Mouse (Mus musculus) embryo, embryonic 10.5 days (tissue): ENCODE data around the gene Eif1ad.
"Not testable (repeated sequence)": the region's sequence is repeated elsewhere in the genome, so short reads cannot be mapped to it uniquely, and the experiment has no call there.

ENCODE experiments used
- DNase-seq: peaks from one replicate; pipeline ENCODE4 v3.0.0-alpha.2; 2015; ENCODE audit warnings: low spot score

Eif1ad gene

DNA sequence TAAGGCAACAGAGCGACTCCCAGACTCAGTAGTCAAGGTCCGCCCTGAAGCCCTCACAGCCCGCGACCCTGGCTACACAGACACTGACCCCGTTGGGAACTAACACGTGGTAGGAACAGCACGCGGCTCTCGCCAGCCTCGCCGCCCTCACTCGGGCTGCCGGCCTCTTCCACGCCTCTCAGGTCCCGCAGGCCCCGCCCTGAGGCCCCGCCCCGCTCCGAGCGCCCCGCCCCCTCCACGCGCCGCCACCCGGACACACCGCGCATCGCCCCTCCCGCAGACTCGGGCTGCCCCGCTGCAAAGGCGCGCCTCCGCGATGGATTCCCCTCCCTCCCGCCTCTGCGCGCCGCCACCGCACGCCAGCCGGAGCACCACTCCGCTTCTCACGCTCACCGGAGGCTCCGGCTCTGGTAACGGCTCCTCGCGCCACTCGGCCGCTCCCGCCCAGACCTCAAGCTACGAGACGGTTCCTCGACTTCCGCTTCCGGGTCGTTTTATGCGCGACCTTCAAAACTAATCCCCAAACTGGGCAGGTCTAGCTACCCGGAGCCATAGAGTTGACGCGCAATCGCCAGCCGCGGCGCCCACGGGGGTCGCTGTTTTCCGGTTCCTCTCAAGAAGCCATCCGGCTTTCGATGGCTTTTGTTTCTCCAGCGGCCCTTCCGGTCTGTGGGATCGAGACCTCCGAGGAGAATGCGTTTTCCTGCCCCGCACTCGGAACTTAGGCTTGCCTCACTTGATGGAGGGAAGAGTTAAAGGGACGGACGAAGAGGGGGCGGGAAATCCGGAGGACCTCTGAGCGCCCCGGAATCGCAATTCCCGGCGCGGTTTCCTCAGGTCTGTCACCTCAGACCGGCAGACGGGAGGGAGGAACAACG is at the start of gene Eif1ad:
Gene Eif1ad (plus strand): TSS at position 567 of the 878 bp plus-strand sequence.
- peak; percentile 99 for DNase-seq

DNA sequence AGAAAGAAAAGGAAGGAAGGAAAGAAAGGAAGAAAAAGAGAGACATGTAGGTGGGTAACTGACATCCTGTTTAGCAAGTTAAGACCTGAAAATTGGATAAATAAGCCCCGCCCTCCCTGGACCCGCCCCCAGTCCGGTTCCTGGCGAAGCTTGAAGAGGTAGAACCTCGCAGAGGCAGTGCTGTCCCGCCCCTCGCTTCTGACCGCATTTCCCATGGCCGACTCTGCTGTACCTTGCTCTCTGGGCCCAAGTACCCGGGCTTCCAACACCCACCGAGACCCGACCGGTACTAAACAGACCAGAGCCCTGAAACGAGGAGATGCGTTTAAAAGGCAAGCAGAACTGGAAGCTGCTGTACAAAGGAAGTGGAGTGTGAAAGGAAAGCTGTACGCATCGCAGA is 42.7 kb upstream of the Eif1ad start:
- no peak for DNase-seq

DNA sequence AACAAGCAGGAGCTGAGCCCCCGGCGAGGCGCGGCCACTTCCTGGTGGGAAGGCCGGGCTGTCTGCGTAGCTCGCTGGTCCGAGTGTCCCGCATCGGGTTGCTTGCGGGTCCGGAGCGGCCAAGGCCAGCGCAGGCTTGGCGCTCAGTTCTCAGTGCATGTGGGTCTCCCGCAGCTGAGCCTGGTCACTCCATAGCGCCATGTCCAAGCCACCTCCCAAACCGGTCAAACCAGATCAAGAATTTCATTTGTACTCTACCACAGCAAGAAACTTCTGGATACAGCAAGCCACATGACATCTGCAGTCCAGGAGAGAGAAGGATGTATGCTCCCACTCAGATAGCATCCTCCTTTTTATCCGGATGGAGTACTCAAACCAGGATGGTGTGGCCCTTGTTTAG is 38.6 kb upstream of the Eif1ad start:
- DNase-seq = no peak

DNA sequence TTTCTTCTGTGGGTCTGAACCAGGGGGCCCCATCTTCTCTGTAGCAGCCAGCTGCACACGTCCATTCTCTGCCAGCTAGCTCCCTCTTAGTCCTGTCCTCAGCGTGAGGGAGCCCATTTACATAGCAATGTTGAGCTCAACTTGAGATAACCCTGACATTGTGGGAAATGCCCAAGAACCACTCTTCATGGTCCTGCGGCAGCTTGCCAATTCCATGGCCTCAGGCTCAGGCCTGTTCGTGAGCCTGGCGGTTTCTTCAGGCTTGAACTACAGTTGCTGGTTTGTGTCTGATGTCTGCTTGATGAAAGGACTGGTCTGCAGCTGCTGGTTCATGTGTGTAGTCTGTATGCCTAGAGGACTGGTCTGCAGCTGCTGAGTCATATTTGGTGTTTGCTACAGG is 31.8 kb upstream of the Eif1ad start:
- DNase-seq = no peak

DNA sequence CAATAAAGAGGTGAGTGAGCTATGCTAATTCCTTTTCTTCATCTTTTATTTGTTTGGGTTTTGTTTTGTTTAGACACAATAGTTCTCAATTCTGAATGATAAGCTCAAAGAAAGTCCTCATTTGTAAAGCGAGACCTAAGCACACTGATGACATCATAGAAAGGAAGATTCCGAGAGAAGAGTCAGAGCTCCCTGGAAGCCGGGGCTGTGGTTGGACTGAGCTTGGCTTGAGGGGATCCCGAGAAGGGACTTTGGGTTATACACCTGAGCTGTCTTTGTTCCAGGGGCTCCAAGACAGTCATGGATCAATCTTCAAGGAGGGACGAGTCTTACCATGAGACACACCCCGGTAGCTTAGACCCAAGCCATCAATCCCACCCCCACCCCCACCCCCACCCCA is 31.1 kb upstream of the Eif1ad start, which contains the start of gene Catsper1:
Gene Catsper1 (plus strand): TSS at position 301 of the 400 bp plus-strand sequence.
- no peak for DNase-seq

DNA sequence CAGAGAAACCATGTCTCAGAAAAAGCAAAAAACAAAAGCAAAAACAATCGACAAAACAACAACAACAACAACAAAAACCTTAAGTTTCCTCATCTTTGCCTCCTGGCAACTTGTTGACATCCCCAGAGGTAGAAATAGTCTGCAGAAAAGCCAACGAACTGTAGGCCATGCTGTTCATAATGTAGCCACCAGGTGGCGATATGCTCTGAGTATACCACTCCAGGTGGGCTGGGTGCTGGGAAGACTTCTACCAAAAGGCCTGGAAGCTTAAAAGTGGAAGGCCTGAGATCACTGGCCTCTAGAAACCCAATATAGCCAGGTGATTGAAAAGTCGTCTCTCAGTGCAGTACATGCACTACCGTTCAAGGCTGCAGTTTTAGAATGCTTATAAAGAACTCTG is 28.6 kb upstream of the Eif1ad start:
- peak; percentile 84 for DNase-seq

DNA sequence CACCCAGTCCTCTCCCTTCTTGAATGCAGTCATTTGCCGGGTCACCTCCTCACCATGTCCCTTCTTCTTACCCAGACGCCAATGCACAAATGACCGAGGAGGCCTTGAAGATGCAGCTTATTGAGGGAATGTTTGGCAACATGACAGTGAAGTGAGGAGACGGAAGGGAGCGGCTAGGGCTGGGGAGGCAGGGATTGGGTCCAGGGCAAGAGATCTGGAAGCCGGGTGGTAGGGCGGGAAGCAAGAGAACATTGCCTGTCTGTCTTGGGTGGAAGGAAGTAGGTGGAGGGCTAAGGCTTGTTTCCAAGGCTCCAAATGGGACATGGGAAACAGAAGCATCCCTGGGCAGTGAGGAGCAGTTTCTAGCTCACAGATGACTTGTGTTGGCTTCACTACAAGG is 25.2 kb upstream of the Eif1ad start:
- DNase-seq = no peak

DNA sequence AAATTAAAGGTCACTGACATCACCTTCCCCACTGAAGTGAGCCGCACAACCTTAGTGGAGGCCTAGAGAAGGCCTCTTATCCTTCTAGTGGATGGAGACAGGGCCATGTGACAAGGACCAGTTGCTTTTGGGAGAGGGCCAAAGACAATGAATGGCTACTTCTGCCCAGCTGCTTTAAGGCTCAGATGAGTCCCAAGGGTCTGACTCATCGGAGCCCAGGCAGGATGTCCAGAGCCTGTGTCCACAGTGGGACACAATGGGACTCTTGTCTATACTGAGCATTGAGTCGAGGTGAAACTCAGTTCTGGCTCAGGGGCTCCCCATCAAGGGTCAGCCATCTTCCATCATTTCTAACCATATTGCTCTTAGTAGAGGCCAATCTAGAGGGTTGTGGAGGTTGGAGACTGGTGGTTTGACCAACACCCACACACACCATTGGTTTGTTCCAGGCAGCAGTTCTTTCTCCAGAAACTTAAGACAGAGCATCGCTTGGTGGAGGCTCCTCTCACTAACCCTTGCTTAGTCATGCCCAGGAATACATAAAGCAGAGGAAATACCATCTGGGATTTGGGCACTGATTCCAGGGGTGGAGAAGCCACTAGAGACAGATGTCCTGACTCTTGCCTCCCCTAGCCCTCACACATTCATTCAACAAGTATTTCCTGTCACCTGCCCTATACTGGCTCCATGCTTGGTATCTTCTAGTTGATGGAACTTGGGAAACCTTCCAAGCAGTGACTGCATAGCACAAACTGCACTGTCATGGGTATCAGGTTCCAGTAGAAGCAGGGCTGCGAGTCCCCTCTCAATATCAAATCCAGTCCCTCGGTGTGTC is 21.0 kb upstream of the Eif1ad start:
- DNase-seq = no peak

DNA sequence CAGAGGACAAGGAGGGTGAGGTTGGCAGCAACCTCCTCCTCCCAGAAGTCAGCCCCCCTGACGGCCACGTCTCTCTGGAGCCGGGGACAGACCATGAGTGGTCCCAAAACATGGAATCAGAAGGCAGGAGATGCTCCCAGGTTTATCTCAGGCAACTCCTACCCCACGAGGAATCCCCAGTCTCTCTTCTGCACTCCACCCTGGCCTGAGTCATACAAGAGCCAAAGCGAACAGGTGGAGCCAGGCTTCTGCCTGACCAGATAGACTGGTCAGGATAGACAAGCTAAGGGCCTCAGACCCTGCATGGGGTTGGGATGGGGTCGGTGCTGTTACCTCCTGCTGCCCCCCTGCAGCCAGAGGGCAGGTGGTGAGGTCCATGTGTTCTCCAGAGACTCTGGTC is 18.5 kb upstream of the Eif1ad start:
- DNase-seq = no peak

DNA sequence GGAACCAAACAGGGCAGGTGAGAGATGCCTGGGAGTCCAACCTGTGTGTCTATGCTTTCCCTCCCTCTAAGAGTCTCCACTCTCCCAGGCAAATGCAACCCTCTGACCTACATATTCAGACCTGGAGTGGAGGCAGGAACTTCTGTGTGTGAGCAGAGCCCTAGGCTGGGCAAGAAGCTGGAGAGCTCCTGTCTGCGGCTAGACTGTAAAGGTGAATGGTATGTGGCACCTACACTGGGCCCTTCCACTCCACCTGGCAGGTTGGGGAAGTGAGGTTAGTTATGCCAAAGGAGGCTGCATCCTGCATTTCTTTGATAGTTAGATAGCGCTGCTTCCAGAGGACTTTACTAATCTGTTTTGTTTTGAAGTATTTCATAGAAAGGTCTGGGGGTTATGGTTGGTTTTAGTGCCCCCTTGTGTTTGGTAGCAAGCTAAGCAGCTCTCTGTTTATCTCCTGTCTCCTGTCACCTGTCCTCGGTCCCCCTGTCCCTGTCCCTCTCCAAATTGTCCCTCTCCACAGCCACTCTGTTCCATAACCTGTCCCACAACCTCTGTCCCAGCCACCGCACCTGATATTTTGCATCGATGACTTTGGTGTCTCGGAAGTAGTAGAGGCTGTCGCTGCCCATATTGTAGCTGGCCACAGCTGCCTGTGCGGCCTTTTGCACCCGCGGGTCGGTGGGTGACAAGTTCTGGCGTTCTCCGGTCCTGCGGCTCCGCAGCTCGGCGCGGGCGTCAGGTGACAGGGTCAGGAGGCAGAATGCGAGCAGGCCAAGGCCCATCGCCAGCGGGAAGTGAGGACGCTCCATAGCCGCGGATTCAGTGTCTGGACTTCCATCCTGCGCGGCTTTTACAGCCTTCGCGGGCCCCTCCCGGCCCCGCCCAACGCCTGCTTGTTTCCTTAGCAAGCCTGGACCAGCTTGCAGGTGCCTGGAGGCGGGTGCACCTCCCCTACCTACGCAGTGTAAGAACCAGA is 17.7 kb upstream of the Eif1ad start:
- peak; percentile 66 for DNase-seq

DNA sequence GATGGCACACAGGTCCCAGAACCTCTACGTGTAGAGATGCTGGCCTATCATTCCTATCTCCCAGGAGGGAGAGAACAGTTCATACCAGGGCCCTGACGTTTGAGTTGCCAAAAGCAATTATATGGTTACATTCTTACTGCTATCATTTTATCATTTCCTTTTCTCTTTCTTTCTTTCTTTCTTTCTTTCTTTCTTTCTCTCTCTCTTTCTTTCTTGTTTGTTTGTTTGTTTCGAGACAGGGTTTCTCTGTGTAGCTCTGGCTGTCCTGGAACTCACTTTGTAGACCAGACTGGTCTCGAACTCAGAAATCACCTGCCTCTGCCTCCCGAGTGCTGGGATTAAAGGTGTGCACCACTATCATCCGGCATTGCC is 17.1 kb upstream of the Eif1ad start, which contains the start of gene Cst6:
Gene Cst6 (minus strand): TSS at position 73 of the 372 bp plus-strand sequence.
- DNase-seq = not testable (repeated sequence)

DNA sequence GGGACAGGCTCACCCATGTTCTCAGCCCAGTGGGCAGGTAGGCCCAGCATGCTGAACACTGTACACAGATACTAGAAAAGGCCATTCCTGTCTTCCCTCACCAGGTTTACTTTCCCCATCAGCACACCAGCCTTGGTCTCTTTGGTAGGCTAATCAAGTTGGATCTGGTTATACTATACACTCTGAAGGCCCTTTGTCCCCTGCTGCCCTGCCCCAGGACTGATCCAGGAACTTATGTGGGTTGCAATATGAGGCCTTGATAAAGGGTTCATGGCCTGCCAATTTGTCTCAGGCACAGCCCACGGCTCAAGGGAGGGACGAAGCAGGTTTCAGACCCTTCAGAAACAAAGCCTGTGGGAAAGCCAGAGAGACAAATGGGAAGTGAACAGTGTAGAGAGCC is 12.9 kb upstream of the Eif1ad start:
- no peak for DNase-seq

DNA sequence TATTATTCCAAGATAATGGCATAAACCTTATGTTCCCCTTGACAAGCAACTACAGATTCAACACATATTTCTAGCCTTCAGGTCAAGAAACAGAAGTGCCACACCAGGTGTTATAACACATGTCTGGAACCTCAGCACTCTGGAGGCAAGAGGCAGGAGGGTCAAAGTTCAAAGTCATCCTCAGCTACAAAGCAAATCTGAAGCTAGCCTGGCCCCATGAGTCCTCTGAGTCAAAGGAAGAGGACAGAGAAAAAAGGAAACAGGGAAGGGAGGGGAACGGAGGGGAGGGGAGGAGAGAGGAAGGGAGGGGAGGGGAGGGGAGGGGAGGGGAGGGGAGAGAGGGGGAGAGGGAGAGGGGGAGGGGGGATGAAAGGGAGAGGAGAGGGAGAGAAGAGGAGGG is 10.5 kb upstream of the Eif1ad start:
- peak; percentile 25 for DNase-seq

DNA sequence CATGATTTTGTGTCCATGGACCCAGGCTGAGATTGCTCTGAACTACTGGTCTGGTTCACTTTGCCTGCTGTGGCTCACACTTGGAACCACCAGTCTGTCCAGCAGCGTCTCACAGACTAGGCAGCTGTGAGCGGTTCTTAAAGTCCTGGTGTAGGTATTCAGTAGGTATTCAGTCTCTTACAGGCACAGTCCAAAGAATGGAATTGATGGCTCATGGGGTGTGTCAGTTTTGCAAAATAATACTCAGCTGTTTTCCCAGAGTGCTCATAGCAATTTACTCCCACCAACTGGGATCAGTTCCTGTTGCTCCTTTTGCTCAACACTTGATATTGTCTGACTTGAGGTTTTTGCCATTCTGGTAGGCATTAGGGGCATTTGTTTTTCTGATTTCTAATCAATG is 4.4 kb upstream of the Eif1ad start:
- no peak for DNase-seq

DNA sequence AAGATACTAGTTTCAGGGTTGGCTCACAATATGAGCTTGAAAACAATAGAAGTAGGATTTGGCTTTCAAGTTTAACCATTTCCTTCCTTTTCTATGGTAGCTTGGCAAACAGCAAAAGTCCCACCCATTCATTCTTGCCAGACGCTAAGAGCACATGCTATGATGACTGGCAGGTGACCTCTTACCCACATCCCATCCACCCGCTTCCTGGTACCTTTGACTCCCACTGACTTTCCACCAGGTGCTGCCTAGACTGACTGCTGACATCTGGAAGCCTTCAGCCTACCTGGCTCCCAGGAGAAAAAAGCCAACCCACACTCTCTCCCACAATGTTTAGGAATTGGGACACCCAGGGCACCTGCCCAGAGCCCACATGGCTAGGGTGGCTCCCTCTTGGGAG is 2.4 kb upstream of the Eif1ad start:
- DNase-seq = no peak

DNA sequence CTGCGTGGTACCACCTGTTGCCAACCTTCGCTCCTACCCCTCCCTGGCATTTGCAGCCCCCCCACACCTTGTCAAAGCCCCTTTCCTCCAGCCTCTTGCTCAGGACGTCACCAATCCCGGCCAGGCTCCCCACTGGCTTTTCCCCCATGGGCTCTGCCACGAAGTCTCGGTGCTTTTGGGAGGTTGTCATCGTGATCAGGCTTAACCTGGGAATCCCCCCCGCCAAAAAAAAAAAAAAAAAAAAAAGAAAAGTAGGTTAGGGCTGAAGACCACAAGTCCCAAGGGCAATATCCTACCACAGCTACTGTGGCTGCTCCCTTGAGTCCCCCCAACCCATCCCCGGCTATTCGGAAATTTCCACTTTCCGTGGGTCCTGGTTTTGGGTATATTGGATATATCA is 790 bp upstream of the Eif1ad start:
- DNase-seq = no peak

DNA sequence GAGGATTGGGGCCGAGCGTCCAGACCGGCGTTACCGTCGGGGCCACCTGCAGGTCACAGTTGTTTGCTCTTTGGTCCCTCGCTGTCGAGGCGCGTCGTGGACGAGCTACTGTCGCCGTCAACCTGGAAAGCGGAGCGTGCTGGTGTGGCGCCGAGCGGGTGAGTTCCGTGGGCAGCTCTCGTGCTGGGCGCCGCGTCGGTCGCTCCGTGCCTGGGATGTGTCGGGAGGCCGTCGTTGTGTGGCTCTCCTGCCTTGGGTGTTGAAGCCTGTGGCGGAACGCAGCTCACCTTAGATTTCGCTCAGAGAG is 465 bp downstream of the Eif1ad start, which contains the start of gene Banf1:
Gene Banf1 (minus strand): TSS at position 116 of the 307 bp plus-strand sequence.
- no peak for DNase-seq

DNA sequence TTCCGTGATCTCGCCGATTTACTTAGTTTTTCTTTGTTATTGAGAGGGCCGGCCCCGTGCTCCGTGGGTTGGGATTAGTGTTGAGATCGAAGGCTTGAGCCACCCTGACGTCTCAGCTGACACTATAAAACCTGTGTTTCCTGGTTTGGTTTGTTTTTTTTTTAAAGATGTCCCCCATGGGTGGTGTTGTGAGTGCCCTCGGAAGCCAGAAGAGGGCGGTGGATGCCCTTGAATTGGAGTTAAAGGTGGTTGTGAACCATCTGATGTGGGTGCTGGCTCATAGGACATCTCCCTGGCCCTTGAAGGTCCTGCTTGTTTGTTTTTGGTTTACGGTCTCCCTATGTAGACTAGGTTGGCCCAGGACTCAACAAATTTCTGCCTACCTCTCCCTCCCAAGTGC is 914 bp downstream of the Eif1ad start:
- DNase-seq = peak; percentile 36

DNA sequence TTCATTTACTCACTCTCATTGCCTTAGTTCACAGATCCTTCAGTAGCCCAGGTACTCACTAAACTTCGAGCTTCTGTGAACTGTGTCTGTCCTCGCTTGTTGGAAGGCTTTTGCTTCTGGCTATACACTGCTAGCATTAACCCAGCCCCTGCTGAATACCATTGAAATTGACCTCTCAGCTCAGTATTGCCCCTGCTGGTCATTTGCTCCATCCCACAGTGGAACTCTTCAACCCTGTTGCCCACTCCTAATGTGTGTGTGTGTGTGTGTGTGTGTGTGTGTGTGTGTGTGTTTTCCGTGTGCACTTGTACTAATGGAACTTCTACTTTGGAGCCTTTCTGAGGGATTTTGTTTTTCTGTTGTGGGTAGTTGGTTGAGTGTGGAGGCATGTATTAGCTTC is 4.4 kb downstream of the Eif1ad start:
- peak; percentile 33 for DNase-seq

DNA sequence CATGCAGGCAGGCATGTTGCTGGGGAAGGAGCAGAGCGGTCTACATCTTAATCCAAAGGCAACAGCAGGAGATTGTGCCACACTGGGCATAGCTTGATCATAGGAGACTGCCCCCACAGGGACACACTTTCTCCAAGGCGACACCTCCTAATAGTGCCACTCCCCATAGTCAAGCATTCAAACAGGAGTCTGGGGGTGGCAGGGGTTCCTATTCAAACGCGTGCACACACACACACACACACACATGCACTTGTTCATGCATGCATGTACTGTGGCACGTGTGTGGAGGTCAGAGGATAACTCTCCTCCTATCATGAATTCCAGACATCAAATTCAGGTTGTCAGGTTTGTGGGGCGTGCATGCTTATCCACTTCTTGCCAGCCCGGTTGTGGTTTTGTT is 6.2 kb downstream of the Eif1ad start:
- DNase-seq = no peak

DNA sequence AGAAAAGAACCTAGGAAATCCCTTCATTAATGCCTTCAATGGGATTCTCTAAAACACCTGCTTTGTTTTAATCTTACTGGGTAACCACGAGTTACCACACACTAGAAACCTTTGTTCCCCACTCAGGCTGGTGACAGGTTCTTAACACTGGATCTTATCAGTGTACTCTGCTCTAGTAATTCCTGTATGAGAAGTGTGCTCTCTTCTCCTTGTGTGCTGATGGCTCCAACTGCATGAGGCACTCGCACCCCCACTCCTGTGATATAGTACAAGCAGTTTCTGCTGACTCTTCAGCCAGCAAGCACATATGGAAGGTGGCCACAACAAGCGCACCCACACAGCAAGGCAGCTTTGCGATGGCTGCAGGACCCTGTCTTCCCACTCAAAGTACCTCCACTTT is 7.6 kb downstream of the Eif1ad start:
- DNase-seq = no peak

DNA sequence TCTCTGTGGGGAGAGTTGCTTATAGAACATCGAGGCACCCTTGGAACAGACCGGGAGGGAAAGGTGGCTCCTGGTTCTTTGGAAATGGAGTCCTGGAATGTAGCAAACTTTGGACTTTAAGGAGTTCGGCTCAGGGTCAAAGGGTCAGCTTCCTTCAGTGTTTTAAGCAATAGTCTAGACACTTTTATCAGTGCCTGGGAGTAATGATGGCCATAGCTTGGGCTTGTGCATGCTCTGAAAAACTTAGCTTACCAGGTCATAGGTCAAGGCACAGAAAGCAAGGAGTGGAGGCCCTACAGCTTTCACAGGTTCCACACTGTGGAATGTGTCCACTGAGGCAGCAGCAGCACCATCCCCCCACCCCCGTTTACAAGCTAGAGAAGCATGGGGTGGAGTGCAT is 8.2 kb downstream of the Eif1ad start:
- no peak for DNase-seq
